Mouse (Mus musculus): ENCODE data around the gene Ugt1a6a. TPM values are rescaled to one million over a fixed set of nuclear protein-coding genes. Genes with fewer than 3 reads are reported as not detected.

The Ugt1a6a gene
- polyA plus RNA-seq, 1 experiment from 2014 or later = 1.9 TPM

DNA sequence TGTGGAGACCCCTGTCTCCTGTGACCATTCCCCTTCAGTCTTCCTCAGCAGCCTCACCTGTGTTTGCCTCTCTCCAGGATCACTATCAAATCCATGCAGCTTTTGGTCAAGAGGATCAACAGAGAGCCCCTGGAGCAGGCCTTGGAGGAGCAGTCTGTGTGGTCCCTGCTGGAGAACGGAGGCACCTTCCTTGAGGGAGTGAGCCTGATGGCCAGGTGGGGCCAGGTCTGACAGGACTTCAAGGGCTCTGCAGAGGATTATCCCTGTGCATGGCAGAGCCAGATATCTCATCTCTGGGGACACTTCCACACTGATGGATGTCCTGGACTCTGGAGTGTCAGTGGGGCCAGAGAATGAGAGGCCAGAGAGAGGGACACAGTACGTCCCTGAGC is 120.9 kb downstream of the Ugt1a6a start:
- Histone ChIP-seq H3K9ac (ENCODE audit: low read depth, low read length) (no peak overlapping the region), H3K27me3 (ENCODE audit: control insufficient read depth, insufficient read depth, low read length) (no peaks in the 10 kb centered on the region), H3K36me3 (ENCODE audit: control insufficient read depth, insufficient read depth, low read length) (peaks cover 4% of the 10 kb centered on the region; the same call in 1 of the 2 replicates), H3K4me2 (replicated peaks; ENCODE audit: low read depth, low read length) (no peak overlapping the region), H3K9me3 (ENCODE audit: control insufficient read depth, low read length) (peaks cover 52% of the 10 kb centered on the region), H3K4me3 (ENCODE audit: low read length) (no peak overlapping the region), H3K4me1 (ENCODE audit: control insufficient read depth, insufficient read depth, low read length) (no peaks in the 10 kb centered on the region; the same call in 1 of the 2 replicates), H3K27ac (ENCODE audit: low read depth, low read length) (no peak overlapping the region)
- 60% methylated on average over 2 of the region's 2 CpGs for WGBS
- ATAC-seq (ENCODE audit: low FRiP score, low TSS enrichment) = no peak

DNA sequence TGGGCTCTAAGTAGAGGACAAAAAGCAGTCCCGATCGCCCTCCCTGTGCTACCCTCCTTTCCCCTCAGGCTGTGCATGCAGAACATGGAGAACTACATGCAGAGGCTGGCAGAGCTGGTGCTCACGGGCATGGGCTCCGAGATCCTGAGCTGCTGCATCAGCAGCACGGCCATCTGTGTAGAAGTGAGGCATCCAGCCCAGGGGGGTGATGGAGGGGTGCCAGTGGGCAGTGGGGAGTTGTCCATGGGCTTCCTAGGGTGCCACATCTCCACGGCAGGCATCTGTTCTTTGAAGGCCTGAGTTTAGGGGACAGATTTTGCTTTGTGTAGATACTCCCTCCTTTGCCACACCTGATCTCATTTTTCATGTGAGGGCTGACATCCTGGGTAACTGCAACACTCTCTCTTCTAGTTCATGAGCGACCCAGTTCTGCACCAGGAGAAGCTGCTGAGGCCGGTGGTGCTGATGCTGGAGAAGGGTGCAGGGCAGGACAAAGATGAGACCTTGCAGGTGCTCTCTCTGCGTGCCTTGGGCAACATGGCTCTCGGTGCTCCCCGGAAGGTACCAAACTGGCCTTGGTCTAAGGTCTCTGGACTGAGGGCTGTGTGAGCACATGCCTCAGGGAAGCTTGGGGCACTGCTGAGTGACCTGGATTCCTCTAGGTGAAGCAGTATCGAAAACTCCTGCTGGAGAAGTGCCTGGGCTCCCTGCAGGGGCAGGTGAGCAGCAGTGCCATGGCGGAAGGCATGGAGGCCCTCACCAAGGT is 121.6 kb downstream of the Ugt1a6a start:
- peaks cover 47% of the 10 kb centered on the region for H3K9me3 ChIP-seq (ENCODE audit: control insufficient read depth, low read length)
- no peak overlapping the region for H3K27ac ChIP-seq (ENCODE audit: low read depth, low read length)
- WGBS = 81% methylated on average over 13 of the region's 13 CpGs
- no peaks in the 10 kb centered on the region for H3K27me3 ChIP-seq (ENCODE audit: control insufficient read depth, insufficient read depth, low read length)
- H3K4me2 ChIP-seq (replicated peaks; ENCODE audit: low read depth, low read length) = no peak overlapping the region
- H3K9ac ChIP-seq (ENCODE audit: low read depth, low read length) = no peak overlapping the region
- peaks cover 12% of the 10 kb centered on the region for H3K36me3 ChIP-seq (ENCODE audit: control insufficient read depth, insufficient read depth, low read length)
- no peak overlapping the region for H3K4me3 ChIP-seq (ENCODE audit: low read length)
- H3K4me1 ChIP-seq (ENCODE audit: control insufficient read depth, insufficient read depth, low read length) = no peaks in the 10 kb centered on the region; the same call in 1 of the 2 replicates
- ATAC-seq (ENCODE audit: low FRiP score, low TSS enrichment) = no peak

DNA sequence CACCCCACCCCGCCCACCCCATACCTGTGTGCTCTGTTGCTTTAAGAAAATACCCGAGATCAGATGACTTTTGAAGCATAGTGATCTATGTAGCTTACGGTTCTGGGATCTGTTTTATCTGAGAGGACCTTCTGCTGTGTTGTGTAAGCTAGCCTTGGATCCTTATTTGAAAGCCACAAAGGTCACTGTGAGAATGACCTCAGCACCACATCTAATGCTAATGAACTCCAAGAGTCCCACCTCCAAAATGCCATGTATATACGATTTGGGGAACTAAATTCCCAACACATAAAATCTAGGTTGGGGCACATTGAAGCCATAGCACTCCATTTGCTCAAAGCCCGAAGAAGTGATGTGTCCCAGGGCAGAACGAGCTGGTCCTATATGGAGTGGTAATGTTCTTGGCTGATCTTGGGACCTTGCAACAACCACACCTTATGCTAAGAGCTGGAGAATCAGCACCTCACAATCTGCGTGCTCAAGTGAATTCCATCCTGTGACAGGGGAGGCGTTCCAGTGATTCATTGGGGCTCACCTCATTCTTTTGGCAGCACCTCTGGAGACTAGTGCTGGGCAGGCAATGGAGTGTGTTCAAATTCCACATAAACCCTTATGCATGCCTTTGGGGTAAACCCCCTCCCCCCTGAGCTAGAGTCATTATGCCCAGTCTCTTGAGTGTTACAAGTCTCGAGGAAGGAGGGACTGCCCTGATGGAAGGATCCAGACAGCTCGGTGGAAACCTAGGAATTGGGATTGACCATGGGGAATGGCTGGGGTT is 122.5 kb downstream of the Ugt1a6a start:
- 79% methylated on average over 10 of the region's 10 CpGs for WGBS
- Histone ChIP-seq H3K27ac (ENCODE audit: low read depth, low read length) (no peak overlapping the region), H3K9ac (ENCODE audit: low read depth, low read length) (no peak overlapping the region), H3K36me3 (ENCODE audit: control insufficient read depth, insufficient read depth, low read length) (peaks cover 21% of the 10 kb centered on the region), H3K4me3 (ENCODE audit: low read length) (no peak overlapping the region), H3K4me2 (replicated peaks; ENCODE audit: low read depth, low read length) (no peak overlapping the region), H3K4me1 (ENCODE audit: control insufficient read depth, insufficient read depth, low read length) (no peaks in the 10 kb centered on the region; the same call in 1 of the 2 replicates), H3K9me3 (ENCODE audit: control insufficient read depth, low read length) (peaks cover 45% of the 10 kb centered on the region), H3K27me3 (ENCODE audit: control insufficient read depth, insufficient read depth, low read length) (no peaks in the 10 kb centered on the region)
- no peak for ATAC-seq (ENCODE audit: low FRiP score, low TSS enrichment)

DNA sequence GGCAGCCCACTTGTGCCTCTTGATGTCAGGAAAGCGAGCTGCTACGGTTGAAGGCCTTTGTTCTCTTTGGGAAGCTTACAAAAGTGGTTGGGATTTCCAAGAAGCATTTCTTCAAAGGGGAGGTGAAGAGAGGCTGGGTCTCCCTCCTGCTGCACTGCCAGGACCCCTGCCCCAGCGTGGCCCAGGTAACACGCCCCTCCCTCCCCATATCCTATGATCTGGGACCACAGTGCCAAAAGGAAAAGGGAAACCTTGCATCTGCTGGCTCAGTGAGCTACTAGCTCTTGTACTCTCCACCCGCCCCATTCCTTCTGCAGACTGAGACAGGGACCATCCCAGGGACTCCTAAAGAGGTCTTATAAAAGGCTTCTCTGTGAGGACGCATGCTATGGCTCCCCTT is 123.1 kb downstream of the Ugt1a6a start:
- Histone ChIP-seq H3K4me3 (ENCODE audit: low read length) (no peak overlapping the region), H3K9me3 (ENCODE audit: control insufficient read depth, low read length) (peaks cover 39% of the 10 kb centered on the region), H3K4me1 (ENCODE audit: control insufficient read depth, insufficient read depth, low read length) (no peaks in the 10 kb centered on the region; the same call in 1 of the 2 replicates), H3K9ac (ENCODE audit: low read depth, low read length) (no peak overlapping the region), H3K27me3 (ENCODE audit: control insufficient read depth, insufficient read depth, low read length) (no peaks in the 10 kb centered on the region), H3K4me2 (replicated peaks; ENCODE audit: low read depth, low read length) (no peak overlapping the region), H3K36me3 (ENCODE audit: control insufficient read depth, insufficient read depth, low read length) (peaks cover 27% of the 10 kb centered on the region), H3K27ac (ENCODE audit: low read depth, low read length) (no peak overlapping the region)
- 83% methylated on average over 6 of the region's 6 CpGs for WGBS
- no peak for ATAC-seq (ENCODE audit: low FRiP score, low TSS enrichment)

DNA sequence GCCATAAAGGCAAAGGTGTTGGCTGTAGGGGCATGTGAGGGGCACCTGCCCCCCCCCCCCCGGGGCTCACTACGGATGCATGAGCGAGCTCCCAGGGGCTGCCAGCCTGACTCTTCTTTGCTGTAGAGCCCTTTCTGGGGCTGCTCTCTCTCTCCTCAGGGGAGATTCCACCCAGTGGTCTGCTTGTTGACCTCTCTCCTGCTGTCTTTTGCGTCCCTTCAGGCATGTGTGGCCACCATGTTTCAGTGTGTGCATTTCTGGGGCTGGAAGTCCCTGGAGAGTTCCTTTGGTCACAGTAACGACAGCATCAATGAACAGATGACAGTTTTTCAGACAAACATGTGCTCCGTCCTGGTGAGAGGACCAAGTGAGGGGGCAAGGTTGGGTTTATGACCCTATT is 123.8 kb downstream of the Ugt1a6a start:
- WGBS = 70% methylated on average over 6 of the region's 6 CpGs
- Histone ChIP-seq H3K9me3 (ENCODE audit: control insufficient read depth, low read length) (peaks cover 35% of the 10 kb centered on the region), H3K4me3 (ENCODE audit: low read length) (no peak overlapping the region), H3K4me2 (replicated peaks; ENCODE audit: low read depth, low read length) (no peak overlapping the region), H3K27ac (ENCODE audit: low read depth, low read length) (no peak overlapping the region), H3K9ac (ENCODE audit: low read depth, low read length) (no peak overlapping the region), H3K4me1 (ENCODE audit: control insufficient read depth, insufficient read depth, low read length) (no peaks in the 10 kb centered on the region; the same call in 1 of the 2 replicates), H3K36me3 (ENCODE audit: control insufficient read depth, insufficient read depth, low read length) (peaks cover 33% of the 10 kb centered on the region), H3K27me3 (ENCODE audit: control insufficient read depth, insufficient read depth, low read length) (no peaks in the 10 kb centered on the region)
- no peak for ATAC-seq (ENCODE audit: low FRiP score, low TSS enrichment)

DNA sequence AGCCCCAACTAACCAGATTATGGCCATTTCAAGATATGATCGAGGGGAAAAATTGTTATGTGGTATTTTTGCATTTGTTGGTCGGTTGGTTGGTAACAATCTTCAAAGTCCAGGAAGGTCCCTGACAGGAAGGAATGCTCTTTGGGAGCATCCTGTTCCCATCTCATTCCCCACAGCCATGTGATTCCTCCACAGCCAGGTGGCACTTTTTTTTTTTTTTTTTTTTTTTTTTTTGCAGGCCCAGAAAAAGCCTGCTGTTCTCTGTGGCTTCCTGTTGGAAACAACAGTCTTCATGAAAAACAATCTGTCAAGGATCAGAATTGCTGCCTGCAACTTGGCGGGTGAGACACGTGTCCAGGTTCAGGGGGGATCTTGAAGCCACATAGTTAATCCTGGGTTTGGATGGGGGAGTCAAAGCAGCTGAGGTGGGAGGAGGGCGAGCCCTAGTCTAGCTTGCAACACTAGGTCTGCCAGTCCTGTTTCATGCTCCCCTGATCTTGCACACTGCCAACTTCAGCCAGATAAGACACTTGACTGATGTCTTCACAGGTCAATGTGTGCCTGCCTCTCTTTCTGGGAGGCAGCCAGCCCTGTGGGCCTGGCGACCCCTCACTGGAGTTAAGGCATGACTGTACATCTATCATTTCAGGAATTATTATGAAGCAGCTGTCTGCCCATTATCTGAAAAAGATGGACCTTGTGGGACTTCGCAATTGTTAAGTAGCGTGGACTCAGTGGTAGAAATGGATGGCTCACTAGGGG is 124.5 kb downstream of the Ugt1a6a start:
- no peaks in the 10 kb centered on the region for H3K27me3 ChIP-seq (ENCODE audit: control insufficient read depth, insufficient read depth, low read length)
- no peak overlapping the region for H3K4me3 ChIP-seq (ENCODE audit: low read length)
- peak; percentile 10; the same call in 1 of the 2 replicates for ATAC-seq (ENCODE audit: low FRiP score, low TSS enrichment)
- H3K9me3 ChIP-seq (ENCODE audit: control insufficient read depth, low read length) = peaks cover 29% of the 10 kb centered on the region
- WGBS = 60% methylated on average over 8 of the region's 8 CpGs
- H3K4me2 ChIP-seq (replicated peaks; ENCODE audit: low read depth, low read length) = no peak overlapping the region
- H3K27ac ChIP-seq (ENCODE audit: low read depth, low read length) = no peak overlapping the region
- peaks cover 40% of the 10 kb centered on the region for H3K36me3 ChIP-seq (ENCODE audit: control insufficient read depth, insufficient read depth, low read length)
- H3K9ac ChIP-seq (ENCODE audit: low read depth, low read length) = peak overlapping the region; percentile 1; the same call in 1 of the 2 replicates
- no peaks in the 10 kb centered on the region; the same call in 1 of the 2 replicates for H3K4me1 ChIP-seq (ENCODE audit: control insufficient read depth, insufficient read depth, low read length)

DNA sequence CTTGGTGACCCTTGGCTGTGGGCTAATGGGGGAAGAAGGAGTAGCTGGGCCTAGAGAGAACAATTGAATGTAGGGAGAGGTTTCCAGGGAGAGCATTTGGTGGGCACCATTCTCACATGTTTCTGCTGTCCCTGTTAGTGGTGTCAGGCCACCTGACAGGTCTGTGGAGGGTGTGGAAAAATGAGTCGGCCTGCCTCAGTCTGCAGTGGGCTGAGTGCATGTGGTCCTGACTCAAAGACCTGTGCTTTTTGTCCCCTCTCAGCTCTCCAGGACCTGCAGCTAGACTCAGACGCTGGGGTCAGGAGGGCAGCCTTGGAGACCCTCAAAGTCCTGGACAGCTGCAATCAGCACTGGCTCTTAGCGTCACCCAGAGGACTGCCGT is 125.0 kb downstream of the Ugt1a6a start:
- peak; percentile 7; the same call in 1 of the 2 replicates for ATAC-seq (ENCODE audit: low FRiP score, low TSS enrichment)
- Histone ChIP-seq H3K9me3 (ENCODE audit: control insufficient read depth, low read length) (peaks cover 26% of the 10 kb centered on the region), H3K27me3 (ENCODE audit: control insufficient read depth, insufficient read depth, low read length) (no peaks in the 10 kb centered on the region), H3K36me3 (ENCODE audit: control insufficient read depth, insufficient read depth, low read length) (peaks cover 46% of the 10 kb centered on the region), H3K4me3 (ENCODE audit: low read length) (no peak overlapping the region), H3K9ac (ENCODE audit: low read depth, low read length) (no peak overlapping the region), H3K4me2 (replicated peaks; ENCODE audit: low read depth, low read length) (no peak overlapping the region), H3K27ac (ENCODE audit: low read depth, low read length) (no peak overlapping the region), H3K4me1 (ENCODE audit: control insufficient read depth, insufficient read depth, low read length) (no peaks in the 10 kb centered on the region; the same call in 1 of the 2 replicates)
- WGBS = 73% methylated on average over 4 of the region's 4 CpGs

DNA sequence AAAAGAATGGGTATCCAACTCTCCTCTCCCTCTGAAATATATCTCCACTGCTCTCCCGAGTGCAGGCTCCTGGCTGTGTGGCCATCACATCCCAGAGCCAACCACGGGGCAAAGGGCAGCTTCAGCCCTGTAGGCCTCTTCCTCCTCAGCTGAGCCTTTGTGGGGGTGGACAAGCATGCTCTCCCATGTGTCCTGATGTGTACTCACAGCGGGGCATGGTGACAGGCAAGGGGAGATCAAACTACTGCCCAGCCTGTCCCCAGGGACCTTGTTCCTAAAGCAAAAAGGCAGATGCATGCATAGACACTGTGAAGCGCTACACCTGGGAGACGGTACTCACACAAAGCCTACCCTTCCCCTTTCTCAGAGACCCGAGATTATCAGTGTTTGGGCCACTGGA is 125.5 kb downstream of the Ugt1a6a start:
- no peak overlapping the region for H3K4me3 ChIP-seq (ENCODE audit: low read length)
- 78% methylated on average over 6 of the region's 6 CpGs for WGBS
- ATAC-seq (ENCODE audit: low FRiP score, low TSS enrichment) = peak; percentile 10; the same call in 1 of the 2 replicates
- peaks cover 51% of the 10 kb centered on the region for H3K36me3 ChIP-seq (ENCODE audit: control insufficient read depth, insufficient read depth, low read length)
- no peak overlapping the region for H3K27ac ChIP-seq (ENCODE audit: low read depth, low read length)
- H3K9ac ChIP-seq (ENCODE audit: low read depth, low read length) = no peak overlapping the region
- no peak overlapping the region for H3K4me2 ChIP-seq (replicated peaks; ENCODE audit: low read depth, low read length)
- no peaks in the 10 kb centered on the region; the same call in 1 of the 2 replicates for H3K4me1 ChIP-seq (ENCODE audit: control insufficient read depth, insufficient read depth, low read length)
- H3K9me3 ChIP-seq (ENCODE audit: control insufficient read depth, low read length) = peaks cover 21% of the 10 kb centered on the region
- no peaks in the 10 kb centered on the region for H3K27me3 ChIP-seq (ENCODE audit: control insufficient read depth, insufficient read depth, low read length)

All from kidney, embryonic 14.5 days (tissue).